Mouse (Mus musculus) kidney, adult 9 months (tissue): ENCODE results near the gene Gm12394.
"Not testable (repeated sequence)": the region's sequence is repeated elsewhere in the genome, so short reads cannot be mapped to it uniquely, and the experiment has no call there.

Experiments
- DNase-seq: peaks from one replicate; pipeline ENCODE4 v3.0.0; 2022

Gene Gm12394

DNA sequence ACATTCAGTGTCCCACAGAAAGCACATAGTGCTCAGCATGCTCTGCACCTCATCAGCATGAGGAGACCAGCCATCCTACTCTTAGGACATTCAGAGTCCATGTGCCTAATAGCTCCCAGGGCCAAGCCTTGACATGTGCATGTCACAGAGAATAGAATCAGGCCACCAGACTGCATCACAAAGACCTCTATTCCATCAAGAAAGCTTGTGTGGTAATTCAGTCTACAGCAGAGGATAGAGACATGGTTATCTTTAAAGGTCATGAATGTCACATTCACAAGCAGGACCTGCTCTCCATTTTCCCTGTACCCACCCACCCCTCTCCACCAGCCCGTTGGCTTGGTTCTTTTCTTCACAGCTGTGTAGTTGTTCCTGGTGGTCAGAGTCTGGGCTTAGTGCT lies 2.8 kb downstream of the Gm12394 start, which contains the start of gene Fam205a1:
Gene Fam205a1 (minus strand): TSS at position 101 of the 400 bp plus-strand sequence.
- not testable (repeated sequence) for DNase-seq

DNA sequence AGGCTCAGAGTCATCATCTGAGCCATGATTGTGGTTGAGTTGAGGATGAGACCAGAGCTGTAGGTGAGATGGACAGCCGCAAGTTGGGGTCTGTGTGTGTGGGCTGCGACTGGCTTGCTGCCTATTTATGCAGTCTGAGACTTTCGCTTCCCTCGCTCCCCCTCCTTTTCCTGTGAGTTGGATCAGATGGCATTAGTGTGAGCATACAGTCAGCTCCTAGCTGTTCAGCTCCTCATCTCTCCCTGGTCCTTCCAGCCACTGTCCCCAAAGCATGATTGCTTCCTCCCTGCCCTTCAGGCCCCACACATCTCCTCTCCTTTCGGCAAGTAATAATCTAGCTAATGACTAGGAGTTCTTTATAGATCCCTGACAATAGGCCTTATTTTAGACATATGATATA lies 82.7 kb downstream of the Gm12394 start, which contains the start of gene Ccl21a:
Gene Ccl21a (minus strand): TSS at position 101 of the 400 bp plus-strand sequence.
- DNase-seq: not testable (repeated sequence)

DNA sequence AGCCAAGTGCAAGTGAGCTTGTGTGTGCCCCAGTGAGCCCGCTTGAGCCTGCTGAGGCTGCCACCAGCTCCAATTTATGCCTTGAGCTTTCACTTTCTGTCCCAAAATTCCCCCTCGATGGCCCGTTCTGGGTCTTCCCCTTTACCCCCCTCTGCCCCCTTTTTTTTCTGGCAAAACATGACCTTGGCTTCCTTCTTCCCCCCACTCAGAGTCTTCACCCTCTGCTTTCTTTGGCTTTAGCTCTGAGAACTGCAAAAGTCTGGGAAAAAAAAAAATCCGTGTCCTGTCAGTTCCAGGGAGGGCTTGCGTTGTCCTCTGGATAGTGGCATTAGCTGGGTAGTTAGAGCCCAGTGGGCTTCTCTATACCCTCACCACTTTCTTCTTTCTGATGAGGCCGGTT lies 100.1 kb downstream of the Gm12394 start, which contains the start of gene Ccl19:
Gene Ccl19 (minus strand): TSS at position 101 of the 400 bp plus-strand sequence.
- DNase-seq: not testable (repeated sequence)

DNA sequence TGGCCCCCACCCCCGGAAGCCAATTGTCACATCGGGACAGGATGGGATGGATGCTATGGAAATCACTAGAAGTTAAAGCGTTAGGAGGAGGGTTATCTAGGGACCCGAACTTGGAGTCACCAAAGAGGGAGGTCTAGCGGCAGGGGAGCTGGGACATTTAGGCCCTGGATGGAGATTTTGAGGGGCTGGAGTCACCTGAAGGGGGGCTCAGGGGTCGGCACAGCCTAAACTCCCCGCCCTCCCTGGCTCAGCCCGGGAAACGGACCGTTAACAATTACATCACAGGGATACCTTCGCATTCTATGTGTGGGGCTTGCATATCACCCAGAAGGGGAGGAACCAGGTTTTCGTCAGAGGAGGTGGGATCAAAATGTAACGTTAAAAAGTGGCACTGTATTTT lies 121.3 kb downstream of the Gm12394 start, which contains the start of gene 4930578G10Rik:
Gene 4930578G10Rik (plus strand): TSS at position 301 of the 400 bp plus-strand sequence.
- not testable (repeated sequence) for DNase-seq
